In the genomic region with DNA sequence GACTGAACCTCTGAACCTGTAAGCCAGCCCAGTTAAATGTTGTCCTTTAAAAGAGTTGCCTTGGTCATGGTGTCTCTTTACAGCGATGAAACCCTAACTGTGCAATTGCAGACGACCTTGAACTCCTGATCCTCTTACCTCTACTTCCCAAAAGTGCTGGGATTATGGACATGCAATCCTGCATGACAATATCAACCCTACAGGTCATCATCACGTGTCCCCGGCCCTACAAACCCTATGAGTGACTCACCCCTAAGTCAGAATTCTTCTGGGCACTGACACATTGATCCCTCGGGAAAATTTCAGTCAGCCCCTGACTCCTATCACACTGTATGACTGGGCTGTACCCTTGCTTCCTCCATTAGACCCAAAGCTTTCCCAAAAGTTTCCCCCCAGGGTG, we compare ENCODE assay signal across 20 mouse cellular contexts. TPM values are rescaled to one million over a fixed set of nuclear protein-coding genes. Genes with fewer than 3 reads are reported as not detected.
"Had no signal": no experiment of that assay in that cellular context is flagged by ENCODE, and none has a peak within 500 bp of the region (broad histone marks: within the 10 kb centered on the region; RNA-seq: fewer than 3 reads in every experiment).

No protein-coding gene starts in this region.

- ATAC-seq: liver, postnatal 0 days; lung, postnatal 0 days; midbrain, embryonic 13.5 days; midbrain, embryonic 15.5 days had no signal

- H3K27me3 ChIP-seq: liver, embryonic 15.5 days; lung, embryonic 15.5 days; midbrain, embryonic 13.5 days; midbrain, embryonic 15.5 days; neural tube, embryonic 12.5 days; stomach, embryonic 15.5 days had no signal

- H3K9ac ChIP-seq: liver, embryonic 15.5 days; liver, postnatal 0 days; lung, embryonic 15.5 days; midbrain, embryonic 13.5 days; midbrain, embryonic 15.5 days; neural tube, embryonic 12.5 days; stomach, embryonic 15.5 days had no signal

- H3K4me1 ChIP-seq: midbrain, embryonic 13.5 days; midbrain, embryonic 15.5 days; neural tube, embryonic 12.5 days; stomach, embryonic 15.5 days had no signal

- H3K9me3 ChIP-seq: liver, embryonic 15.5 days; lung, embryonic 15.5 days; midbrain, embryonic 13.5 days; midbrain, embryonic 15.5 days; neural tube, embryonic 12.5 days; stomach, embryonic 15.5 days had no signal

- DNase-seq: liver, postnatal 0 days; lung, adult 2 months; lung, postnatal 14 days; lung, postnatal 36 days; right cerebral cortex, postnatal 14 days; thymus, adult 2 months; thymus, postnatal 25 days; thymus, postnatal 4 days had no signal

- H3K4me2 ChIP-seq: liver, embryonic 15.5 days; lung, embryonic 15.5 days; midbrain, embryonic 11.5 days; midbrain, embryonic 13.5 days; midbrain, embryonic 15.5 days; neural tube, embryonic 12.5 days; stomach, embryonic 15.5 days had no signal

- H3K27ac ChIP-seq: liver, embryonic 15.5 days; lung, embryonic 15.5 days; macrophage; midbrain, embryonic 13.5 days; midbrain, embryonic 15.5 days; neural tube, embryonic 12.5 days; stomach, embryonic 15.5 days; stomach, postnatal 0 days had no signal

- H3K4me3 ChIP-seq: liver, embryonic 15.5 days; lung, embryonic 15.5 days; megakaryocyte, embryonic 14.5 days; midbrain, embryonic 13.5 days; midbrain, embryonic 15.5 days; neural tube, embryonic 12.5 days; stomach, embryonic 15.5 days had no signal

RNA-seq across cellular contexts. Expression of gene Gtf2ird1, which starts 48.4 kb away (rescaled TPM):
- total RNA-seq: neutrophil, adult 5-6 weeks had no signal
